Mouse (Mus musculus): ENCODE measurements around the gene Ilk. TPM values are rescaled to one million over a fixed set of nuclear protein-coding genes. Genes with fewer than 3 reads are reported as not detected.

Ilk gene
- polyA plus RNA-seq, 1 experiment from 2014 or later: 182 TPM

DNA sequence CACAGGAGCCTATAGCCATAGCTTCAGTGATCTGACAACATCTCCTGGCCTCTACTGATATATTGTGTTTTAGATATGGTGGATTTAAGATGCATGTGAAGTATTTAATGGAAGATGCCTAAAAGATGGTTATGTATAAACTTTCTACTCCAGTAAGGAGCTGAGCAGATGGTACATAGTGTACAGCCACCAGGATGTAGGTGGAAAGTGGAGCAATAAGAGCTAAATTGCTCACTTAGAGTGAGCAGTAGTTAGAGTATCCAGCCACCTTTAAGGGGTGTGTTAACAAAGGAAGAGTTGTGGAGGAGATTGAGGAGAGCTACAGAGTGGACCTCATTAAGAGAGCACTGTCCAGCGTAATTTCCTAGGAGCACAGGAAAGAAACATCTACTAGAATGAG, 54.8 kb downstream of the Ilk start:
- no peak overlapping the region for H3K4me2 ChIP-seq (ENCODE audit: low read depth, low read length)
- H3K27ac ChIP-seq (ENCODE audit: low read depth, low read length): no peak overlapping the region
- WGBS: 90% methylated on average over 1 of the region's 1 CpGs
- no peaks in the 10 kb centered on the region for H3K36me3 ChIP-seq (ENCODE audit: control insufficient read depth, insufficient read depth, low read length)
- no peaks in the 10 kb centered on the region for H3K27me3 ChIP-seq (ENCODE audit: control insufficient read depth, insufficient read depth, low read length)
- ATAC-seq (ENCODE audit: low read depth): no peak
- H3K9me3 ChIP-seq (ENCODE audit: control insufficient read depth, low read length): no peaks in the 10 kb centered on the region
- peaks cover 7% of the 10 kb centered on the region for H3K4me1 ChIP-seq (ENCODE audit: control insufficient read depth, insufficient read depth, low read length)
- H3K9ac ChIP-seq (replicated peaks; ENCODE audit: low read depth, low read length): no peak overlapping the region
- H3K4me3 ChIP-seq (ENCODE audit: low read depth, low read length): no peak overlapping the region

Other genes starting within 250 kb of the Ilk start
- gene Smpd1, start 182.2 kb upstream of the Ilk start, polyA plus RNA-seq (2014; fragmentation: Nextera tagmentation; extraction: Ambion mirVana): 93.8 and 98.1 TPM in 2 replicates
- gene Apbb1, start 154.9 kb upstream of the Ilk start, polyA plus RNA-seq (2014; fragmentation: Nextera tagmentation; extraction: Ambion mirVana): 220 and 224 TPM in 2 replicates
- 0.58 TPM in 1 of 2 replicates, not detected in the other for gene Hpx, start 136.5 kb upstream of the Ilk start, polyA plus RNA-seq (2014; fragmentation: Nextera tagmentation; extraction: Ambion mirVana)
- 92.3 and 93.1 TPM in 2 replicates for gene Trim3, start 103.0 kb upstream of the Ilk start, polyA plus RNA-seq (2014; fragmentation: Nextera tagmentation; extraction: Ambion mirVana)
- gene Timm10b, start 96.5 kb upstream of the Ilk start, polyA plus RNA-seq (2014; fragmentation: Nextera tagmentation; extraction: Ambion mirVana): 155 and 163 TPM in 2 replicates
- gene Arfip2, start 96.2 kb upstream of the Ilk start, polyA plus RNA-seq (2014; fragmentation: Nextera tagmentation; extraction: Ambion mirVana): 84.7 and 87.5 TPM in 2 replicates
- 6.1 and 31.1 TPM in 2 replicates for gene Gm45799, start 96.0 kb upstream of the Ilk start, polyA plus RNA-seq (2014; fragmentation: Nextera tagmentation; extraction: Ambion mirVana)
- 2.0 and 2.8 TPM in 2 replicates for gene Dnhd1, start 85.8 kb upstream of the Ilk start, polyA plus RNA-seq (2014; fragmentation: Nextera tagmentation; extraction: Ambion mirVana)
- 22.9 and 28.5 TPM in 2 replicates for gene Rrp8, start 793 bp downstream of the Ilk start, polyA plus RNA-seq (2014; fragmentation: Nextera tagmentation; extraction: Ambion mirVana)
- gene Taf10, start 7.8 kb downstream of the Ilk start, polyA plus RNA-seq (2014; fragmentation: Nextera tagmentation; extraction: Ambion mirVana): 118 and 120 TPM in 2 replicates
- 39.2 and 52.7 TPM in 2 replicates for gene Tpp1, start 15.6 kb downstream of the Ilk start, polyA plus RNA-seq (2014; fragmentation: Nextera tagmentation; extraction: Ambion mirVana)
- gene Dchs1, start 51.1 kb downstream of the Ilk start, polyA plus RNA-seq (2014; fragmentation: Nextera tagmentation; extraction: Ambion mirVana): 20.7 and 20.8 TPM in 2 replicates
- gene Mrpl17, start 74.5 kb downstream of the Ilk start, polyA plus RNA-seq (2014; fragmentation: Nextera tagmentation; extraction: Ambion mirVana): 186 and 212 TPM in 2 replicates
- 0.21 and 0.27 TPM in 2 replicates for gene Gm4070, start 217.4 kb downstream of the Ilk start, polyA plus RNA-seq (2014; fragmentation: Nextera tagmentation; extraction: Ambion mirVana)